Mouse (Mus musculus): ENCODE data around the gene Ddit4l. TPM values are rescaled to one million over a fixed set of nuclear protein-coding genes. Genes with fewer than 3 reads are reported as not detected.
"Not testable (repeated sequence)": the region's sequence is repeated elsewhere in the genome, so short reads cannot be mapped to it uniquely, and the experiment has no call there.

Ddit4l gene
- polyA plus RNA-seq (2012; rRNA removed): 4.4 and 4.5 TPM in 2 replicates

GRCm38 (mm10) chr3:137621312-137621711 lies at the start of gene Ddit4l:
Ddit4l (plus strand) TSS chr3:137621612.
- DNase-seq (ENCODE audit: low read depth): not testable (repeated sequence)

GRCm38 (mm10) chr3:137576146-137576545 lies 45.3 kb upstream of the Ddit4l start:
- TF ChIP-seq CTCF (IDR thresholded peaks at IDR 0.05; ENCODE audit: borderline replicate concordance, extremely low read depth, insufficient read depth, insufficient read length): no peak
- TF ChIP-seq POLR2A (IDR thresholded peaks at IDR 0.05; ENCODE audit: borderline replicate concordance, extremely low read depth, insufficient read depth, insufficient read length, poor library complexity, severe bottlenecking): no peak
- DNase-seq (ENCODE audit: low read depth): no peak

- DNase-seq (ENCODE audit: low read depth): no peak
- TF ChIP-seq CTCF (IDR thresholded peaks at IDR 0.05; ENCODE audit: borderline replicate concordance, extremely low read depth, insufficient read depth, insufficient read length): no peak
- TF ChIP-seq POLR2A (IDR thresholded peaks at IDR 0.05; ENCODE audit: borderline replicate concordance, extremely low read depth, insufficient read depth, insufficient read length, poor library complexity, severe bottlenecking): no peak
Measured at GRCm38 (mm10) chr3:137586376-137586969, 34.9 kb upstream of the Ddit4l start.

- DNase-seq (ENCODE audit: low read depth): no peak
- TF ChIP-seq POLR2A (IDR thresholded peaks at IDR 0.05; ENCODE audit: borderline replicate concordance, extremely low read depth, insufficient read depth, insufficient read length, poor library complexity, severe bottlenecking): no peak
- no peak for TF ChIP-seq CTCF (IDR thresholded peaks at IDR 0.05; ENCODE audit: borderline replicate concordance, extremely low read depth, insufficient read depth, insufficient read length)
Measured at GRCm38 (mm10) chr3:137589811-137590210, 31.6 kb upstream of the Ddit4l start.

GRCm38 (mm10) chr3:137594332-137594905 lies 27.0 kb upstream of the Ddit4l start:
- peak; percentile 68 for DNase-seq (ENCODE audit: low read depth)
- TF ChIP-seq POLR2A (IDR thresholded peaks at IDR 0.05; ENCODE audit: borderline replicate concordance, extremely low read depth, insufficient read depth, insufficient read length, poor library complexity, severe bottlenecking) (no peak), CTCF (IDR thresholded peaks at IDR 0.05; ENCODE audit: borderline replicate concordance, extremely low read depth, insufficient read depth, insufficient read length) (no peak)

GRCm38 (mm10) chr3:137608918-137609435 lies 12.4 kb upstream of the Ddit4l start:
- DNase-seq (ENCODE audit: low read depth): no peak
- TF ChIP-seq CTCF (IDR thresholded peaks at IDR 0.05; ENCODE audit: borderline replicate concordance, extremely low read depth, insufficient read depth, insufficient read length): no peak
- no peak for TF ChIP-seq POLR2A (IDR thresholded peaks at IDR 0.05; ENCODE audit: borderline replicate concordance, extremely low read depth, insufficient read depth, insufficient read length, poor library complexity, severe bottlenecking)

GRCm38 (mm10) chr3:137610457-137611109 lies 10.8 kb upstream of the Ddit4l start:
- no peak for TF ChIP-seq CTCF (IDR thresholded peaks at IDR 0.05; ENCODE audit: borderline replicate concordance, extremely low read depth, insufficient read depth, insufficient read length)
- no peak for TF ChIP-seq POLR2A (IDR thresholded peaks at IDR 0.05; ENCODE audit: borderline replicate concordance, extremely low read depth, insufficient read depth, insufficient read length, poor library complexity, severe bottlenecking)
- no peak for DNase-seq (ENCODE audit: low read depth)

GRCm38 (mm10) chr3:137611110-137611857 lies 10.1 kb upstream of the Ddit4l start:
- DNase-seq (ENCODE audit: low read depth): no peak
- TF ChIP-seq POLR2A (IDR thresholded peaks at IDR 0.05; ENCODE audit: borderline replicate concordance, extremely low read depth, insufficient read depth, insufficient read length, poor library complexity, severe bottlenecking): no peak
- no peak for TF ChIP-seq CTCF (IDR thresholded peaks at IDR 0.05; ENCODE audit: borderline replicate concordance, extremely low read depth, insufficient read depth, insufficient read length)

GRCm38 (mm10) chr3:137611981-137612380 lies 9.4 kb upstream of the Ddit4l start:
- DNase-seq (ENCODE audit: low read depth): no peak
- TF ChIP-seq CTCF (IDR thresholded peaks at IDR 0.05; ENCODE audit: borderline replicate concordance, extremely low read depth, insufficient read depth, insufficient read length) (no peak), POLR2A (IDR thresholded peaks at IDR 0.05; ENCODE audit: borderline replicate concordance, extremely low read depth, insufficient read depth, insufficient read length, poor library complexity, severe bottlenecking) (no peak)

- TF ChIP-seq POLR2A (IDR thresholded peaks at IDR 0.05; ENCODE audit: borderline replicate concordance, extremely low read depth, insufficient read depth, insufficient read length, poor library complexity, severe bottlenecking) (no peak), CTCF (IDR thresholded peaks at IDR 0.05; ENCODE audit: borderline replicate concordance, extremely low read depth, insufficient read depth, insufficient read length) (no peak)
- DNase-seq (ENCODE audit: low read depth): peak; percentile 63
Measured at GRCm38 (mm10) chr3:137620540-137620939, 872 bp upstream of the Ddit4l start.

- DNase-seq (ENCODE audit: low read depth): peak; percentile 58
- no peak for TF ChIP-seq CTCF (IDR thresholded peaks at IDR 0.05; ENCODE audit: borderline replicate concordance, extremely low read depth, insufficient read depth, insufficient read length)
- no peak for TF ChIP-seq POLR2A (IDR thresholded peaks at IDR 0.05; ENCODE audit: borderline replicate concordance, extremely low read depth, insufficient read depth, insufficient read length, poor library complexity, severe bottlenecking)
Measured at GRCm38 (mm10) chr3:137622091-137622490, 679 bp downstream of the Ddit4l start.
